20 mouse cellular contexts compared by ENCODE assay signal in genomic region chr16:52100466-52100865, GRCm38 (mm10).
DNase-seq lines count a peak whose midpoint lies in the region; ATAC-seq lines count a peak whose summit lies in the region.
"Had no signal": no experiment of that assay in that cellular context is flagged by ENCODE, and none has a peak within 500 bp of the region (broad histone marks: within the 10 kb centered on the region; RNA-seq: fewer than 3 reads in every experiment).

No protein-coding gene starts in this region.

- H3K9me3 ChIP-seq in heart, embryonic 12.5 days (replicated peaks), result no peaks in the 10 kb centered on the region
- no peaks in the 10 kb centered on the region for H3K9me3 ChIP-seq in kidney, embryonic 16.5 days (ENCODE audit: low read length)
- H3K9me3 ChIP-seq: embryonic facial prominence, embryonic 12.5 days; forebrain, embryonic 12.5 days; hindbrain, embryonic 10.5 days had no signal

- WGBS in heart, embryonic 12.5 days, result 67% methylated on average over 6 of the region's 6 CpGs
- WGBS in kidney, embryonic 16.5 days, result 69% methylated on average over 6 of the region's 6 CpGs

- no peaks in the 10 kb centered on the region for H3K36me3 ChIP-seq in heart, embryonic 12.5 days
- H3K36me3 ChIP-seq in kidney, embryonic 16.5 days (ENCODE audit: insufficient read depth, low read length), result peaks cover 6% of the 10 kb centered on the region; the same call in 1 of the 2 replicates
- H3K36me3 ChIP-seq: embryonic facial prominence, embryonic 12.5 days had no signal

- peak; percentile 91 for DNase-seq in heart, adult 11 months
- DNase-seq in kidney, adult 11 months, result peak; percentile 43
- no peak for DNase-seq in kidney, postnatal 4 days
- no peak for DNase-seq in kidney, adult 18-20 months
- no peak for DNase-seq in testis, postnatal 10 days (ENCODE audit: low spot score)
- no peak for DNase-seq in thymus, postnatal 10 days (ENCODE audit: low spot score in 2 of 2)
- DNase-seq: adrenal gland, postnatal 14 days; cerebellum, adult 11-12 months; cerebellum, adult 9-10 months; cerebellum, postnatal 25 days; gastrocnemius, postnatal 14 days; heart, postnatal 14 days had no signal

- H3K4me2 ChIP-seq in heart, embryonic 12.5 days, result no peak overlapping the region
- no peak overlapping the region for H3K4me2 ChIP-seq in kidney, embryonic 16.5 days (replicated peaks; ENCODE audit: low read depth, low read length)
- H3K4me2 ChIP-seq: embryonic facial prominence, embryonic 12.5 days; forebrain, embryonic 12.5 days; hindbrain, embryonic 14.5 days had no signal

- peaks cover 35% of the 10 kb centered on the region for H3K4me1 ChIP-seq in heart, embryonic 12.5 days (replicated peaks)
- peaks cover 12% of the 10 kb centered on the region; the same call in 1 of the 2 replicates for H3K4me1 ChIP-seq in kidney, embryonic 16.5 days (ENCODE audit: insufficient read depth, low read length)
- H3K4me1 ChIP-seq: embryonic facial prominence, embryonic 12.5 days; forebrain, embryonic 12.5 days had no signal

- H3K27me3 ChIP-seq in heart, embryonic 12.5 days (replicated peaks), result no peaks in the 10 kb centered on the region
- no peaks in the 10 kb centered on the region for H3K27me3 ChIP-seq in kidney, embryonic 16.5 days (ENCODE audit: insufficient read depth, low read length)
- H3K27me3 ChIP-seq: embryonic facial prominence, embryonic 12.5 days; forebrain, embryonic 12.5 days had no signal

- no peak overlapping the region for H3K4me3 ChIP-seq in heart, embryonic 12.5 days
- no peak overlapping the region for H3K4me3 ChIP-seq in kidney, embryonic 16.5 days (ENCODE audit: low read length)
- H3K4me3 ChIP-seq: embryonic facial prominence, embryonic 12.5 days; forebrain, embryonic 12.5 days; hindbrain, embryonic 10.5 days had no signal

- no peak overlapping the region for H3K9ac ChIP-seq in heart, embryonic 12.5 days
- no peak overlapping the region for H3K9ac ChIP-seq in kidney, embryonic 16.5 days (replicated peaks; ENCODE audit: low read length)
- H3K9ac ChIP-seq: embryonic facial prominence, embryonic 12.5 days; forebrain, embryonic 12.5 days; hindbrain, embryonic 14.5 days had no signal

- no peak for ATAC-seq in heart, embryonic 12.5 days (ENCODE audit: insufficient number of reproducible peaks, low FRiP score)
- 0 out of 2 replicates have a peak, but pooled peaks have one; percentile 29 for ATAC-seq in kidney, embryonic 16.5 days (ENCODE audit: low FRiP score, low TSS enrichment)
- ATAC-seq: activated CD4-positive, CD25-positive, alpha-beta regulatory T cell, adult 4 months; forebrain, embryonic 16.5 days had no signal

- H3K27ac ChIP-seq in heart, embryonic 12.5 days (ENCODE audit: poor library complexity, severe bottlenecking), result no peak overlapping the region; the same call in 1 of the 2 replicates
- H3K27ac ChIP-seq in kidney, embryonic 16.5 days (ENCODE audit: low read length), result no peak overlapping the region
- H3K27ac ChIP-seq: embryonic facial prominence, embryonic 12.5 days; forebrain, embryonic 12.5 days; hindbrain, embryonic 10.5 days; hindbrain, embryonic 14.5 days had no signal

Comparison
In these comparisons a context has a peak if more than half of its experiments do, and no peak if none do; other contexts are left out.
1. DNase-seq: peak in heart, adult 11 months (single experiment) and kidney, adult 11 months (single experiment); none in kidney, postnatal 4 days (0 of 2), kidney, adult 18-20 months (single experiment), testis, postnatal 10 days (single experiment) and thymus, postnatal 10 days (0 of 2).